Mouse (Mus musculus) mouse embryonic stem cell (cell line): Measurements from ENCODE around the gene Zfp697.

Experiments used
- in situ Hi-C, 2 experiments: fragments of 300-500 bp; cut with MboI; formaldehyde crosslinking; loops; 1 replicate in 1 of 2; 3 replicates in 1 of 2; pipeline ENCODE4 v1.14.3; 2019 to 2020; ENCODE audit warnings: low sequenced_read_pairs in 2 of 2, low pct_unique_long_range_greater_than_20kb in 1 of 2, mixed read lengths in 1 of 2; ENCODE audit not compliant: unreplicated experiment in 1 of 2

The Zfp697 gene

GRCm38 (mm10) chr3:98382246-98382939 lies at the start of gene Zfp697:
Gene Zfp697, plus strand, starts transcription at chr3:98382461.
- in situ Hi-C loops: no loop called here

- in situ Hi-C loops: loop anchor here in 1 of 2 experiments (25.0 kb wide), 1 partner anchor 1828 kb away; the partner anchor contains the start of genes Gdap2 and Wdr3
Observed at GRCm38 (mm10) chr3:98334010-98334409, 48.3 kb upstream of the Zfp697 start.

- in situ Hi-C loops: loop anchor here in 1 of 2 experiments (25.0 kb wide), 1 partner anchor 1827 kb away; the partner anchor contains the start of genes Gdap2 and Wdr3
Observed at GRCm38 (mm10) chr3:98335331-98335730, 46.9 kb upstream of the Zfp697 start.

- in situ Hi-C loops: loop anchor here in 1 of 2 experiments (25.0 kb wide), 1 partner anchor 1826 kb away; the partner anchor contains the start of genes Gdap2 and Wdr3
Observed at GRCm38 (mm10) chr3:98335886-98336285, 46.4 kb upstream of the Zfp697 start.

- in situ Hi-C loops: loop anchor here in 1 of 2 experiments (25.0 kb wide), 1 partner anchor 1825 kb away; the partner anchor contains the start of genes Gdap2 and Wdr3
Observed at GRCm38 (mm10) chr3:98336661-98337654, 45.3 kb upstream of the Zfp697 start.

GRCm38 (mm10) chr3:98338584-98339041 lies 43.6 kb upstream of the Zfp697 start:
- in situ Hi-C loops: loop anchor here in 1 of 2 experiments (25.0 kb wide), 1 partner anchor 1824 kb away; the partner anchor contains the start of genes Gdap2 and Wdr3

GRCm38 (mm10) chr3:98339097-98339705 lies 43.1 kb upstream of the Zfp697 start:
- in situ Hi-C loops: loop anchor here in 1 of 2 experiments (25.0 kb wide), 1 partner anchor 1823 kb away; the partner anchor contains the start of genes Gdap2 and Wdr3

- in situ Hi-C loops: loop anchor here in 1 of 2 experiments (25.0 kb wide), 1 partner anchor 1823 kb away; the partner anchor contains the start of genes Gdap2 and Wdr3
Observed at GRCm38 (mm10) chr3:98339706-98340109, 42.6 kb upstream of the Zfp697 start, which contains the start of gene Phgdh. Gene Phgdh, minus strand, starts transcription at chr3:98339990.

- in situ Hi-C loops: loop anchor here in 1 of 2 experiments (25.0 kb wide), 1 partner anchor 1821 kb away; the partner anchor contains the start of genes Gdap2 and Wdr3
Observed at GRCm38 (mm10) chr3:98340818-98341594, 41.3 kb upstream of the Zfp697 start.

GRCm38 (mm10) chr3:98343235-98343634 lies 39.0 kb upstream of the Zfp697 start:
- in situ Hi-C loops: loop anchor here in 1 of 2 experiments (25.0 kb wide), 1 partner anchor 1819 kb away; the partner anchor contains the start of genes Gdap2 and Wdr3

- in situ Hi-C loops: loop anchor here in 1 of 2 experiments (25.0 kb wide), 1 partner anchor 1814 kb away; the partner anchor contains the start of genes Gdap2 and Wdr3
Observed at GRCm38 (mm10) chr3:98348106-98348505, 34.2 kb upstream of the Zfp697 start.

GRCm38 (mm10) chr3:98348705-98349104 lies 33.6 kb upstream of the Zfp697 start:
- in situ Hi-C loops: loop anchor here in 1 of 2 experiments (25.0 kb wide), 1 partner anchor 1814 kb away; the partner anchor contains the start of genes Gdap2 and Wdr3

- in situ Hi-C loops: no loop called here
Observed at GRCm38 (mm10) chr3:98353892-98354291, 28.4 kb upstream of the Zfp697 start.

GRCm38 (mm10) chr3:98355344-98356025 lies 26.8 kb upstream of the Zfp697 start:
- in situ Hi-C loops: no loop called here

- in situ Hi-C loops: no loop called here
Observed at GRCm38 (mm10) chr3:98356026-98356365, 26.3 kb upstream of the Zfp697 start.

GRCm38 (mm10) chr3:98356632-98357370 lies 25.5 kb upstream of the Zfp697 start:
- in situ Hi-C loops: no loop called here
